Mouse (Mus musculus): ENCODE data around the gene B130006D01Rik. TPM values are rescaled to one million over a fixed set of nuclear protein-coding genes. Genes with fewer than 3 reads are reported as not detected.

B130006D01Rik gene
- total RNA-seq (2021): 1 to 10 TPM; 1.2 TPM
- long read RNA-seq, experiment 1: 0 reads
- long read RNA-seq, experiment 2: 0 reads

DNA sequence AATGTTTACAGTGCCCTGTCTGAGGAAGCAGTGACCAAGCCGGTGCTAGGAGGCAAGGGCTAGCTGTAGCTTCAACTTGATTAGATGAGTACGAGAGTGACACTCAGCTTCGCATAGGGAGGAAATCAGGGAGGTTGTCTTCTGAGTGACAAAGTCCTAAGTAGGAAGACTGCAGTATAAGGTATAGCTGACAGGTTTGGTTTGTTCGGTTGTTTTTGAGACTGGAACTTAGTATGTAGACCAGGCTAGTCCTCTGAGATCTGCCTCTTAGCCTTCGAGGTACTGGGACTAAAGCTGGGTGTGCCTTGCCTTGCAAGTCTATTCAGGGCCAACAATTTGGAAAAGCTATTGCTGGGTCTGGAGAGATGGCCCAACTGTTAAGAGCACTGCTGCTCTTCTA lies at the start of gene B130006D01Rik:
Gene B130006D01Rik (plus strand): TSS at position 301 of the 400 bp plus-strand sequence.
- no peak for DNase-seq (ENCODE audit: low spot score in 2 of 2)

DNA sequence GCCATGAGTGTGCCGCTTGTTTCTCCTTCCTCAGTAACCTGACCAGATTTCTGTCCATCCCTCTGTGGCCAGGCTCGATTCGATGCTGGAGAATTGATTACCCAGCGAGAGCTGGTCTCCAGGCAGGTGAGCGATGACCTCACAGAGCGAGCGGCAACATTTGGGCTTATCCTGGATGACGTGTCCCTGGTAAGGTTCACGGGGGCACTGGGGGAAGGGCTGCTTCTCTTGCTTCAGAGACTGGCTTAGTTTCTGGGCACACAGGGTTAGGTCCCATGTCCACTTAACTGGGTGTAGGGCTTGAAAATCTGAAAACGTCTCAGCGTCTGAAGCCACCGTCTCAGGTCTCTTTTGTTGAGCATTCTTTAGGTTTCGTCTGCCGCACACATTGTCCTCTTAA lies 47.9 kb upstream of the B130006D01Rik start:
- DNase-seq (ENCODE audit: low spot score in 2 of 2): no peak

DNA sequence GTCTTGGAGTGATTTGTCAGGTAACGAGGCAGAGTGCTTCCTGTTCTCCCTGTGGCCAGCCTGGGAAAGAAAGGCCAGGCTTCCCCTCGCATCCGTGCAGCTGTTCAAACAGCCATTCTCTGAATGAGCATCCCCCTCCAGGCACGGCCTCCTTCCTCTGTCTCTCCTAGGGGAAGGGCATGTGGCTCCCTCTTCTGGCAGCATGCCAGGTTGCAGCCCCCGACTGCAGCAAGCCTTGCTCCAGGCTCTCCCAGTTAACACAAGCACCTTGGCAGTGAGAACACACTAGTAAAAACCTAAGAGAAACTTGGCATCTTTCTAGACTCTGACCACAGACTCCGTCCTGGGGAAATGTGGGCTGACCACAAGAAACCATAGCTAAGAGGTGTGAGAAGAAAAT lies 47.1 kb upstream of the B130006D01Rik start:
- DNase-seq (ENCODE audit: low spot score in 2 of 2): peak; percentile 30 to 37

DNA sequence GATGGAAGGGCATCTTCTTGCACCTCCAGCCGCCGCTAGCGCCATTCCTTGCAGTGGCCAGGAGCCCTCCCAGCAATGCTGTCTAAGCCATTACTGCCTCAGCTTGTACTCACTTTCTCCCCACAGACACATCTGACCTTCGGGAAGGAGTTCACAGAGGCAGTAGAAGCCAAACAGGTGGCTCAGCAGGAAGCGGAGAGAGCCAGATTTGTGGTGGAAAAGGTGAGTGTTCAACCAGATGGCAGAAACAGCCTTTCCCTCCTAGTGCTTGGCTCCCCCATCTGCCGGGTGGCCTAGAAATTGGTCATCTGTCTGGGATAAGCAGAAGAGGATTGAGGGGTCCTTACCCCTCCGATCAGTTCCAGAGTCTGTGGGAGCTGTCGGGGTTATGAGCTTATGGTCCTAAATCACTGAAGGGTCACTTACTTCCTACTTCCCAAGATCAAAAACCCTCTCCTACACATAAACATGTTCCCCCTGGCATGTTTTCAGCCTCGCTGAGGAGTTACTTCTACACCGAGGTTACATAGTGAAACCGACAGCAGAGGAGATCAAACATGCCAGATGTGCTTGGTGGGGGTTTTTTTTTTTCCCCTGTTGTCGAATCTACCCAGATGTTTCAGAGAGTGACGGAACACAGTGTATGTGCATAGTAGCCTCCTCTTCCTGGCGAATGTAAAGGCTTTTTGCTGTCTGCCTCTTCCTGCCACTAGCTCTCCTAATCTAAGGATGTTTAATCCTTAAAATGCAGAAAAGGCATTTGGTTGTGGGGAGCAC lies 45.3 kb upstream of the B130006D01Rik start:
- DNase-seq (ENCODE audit: low spot score in 2 of 2): no peak

DNA sequence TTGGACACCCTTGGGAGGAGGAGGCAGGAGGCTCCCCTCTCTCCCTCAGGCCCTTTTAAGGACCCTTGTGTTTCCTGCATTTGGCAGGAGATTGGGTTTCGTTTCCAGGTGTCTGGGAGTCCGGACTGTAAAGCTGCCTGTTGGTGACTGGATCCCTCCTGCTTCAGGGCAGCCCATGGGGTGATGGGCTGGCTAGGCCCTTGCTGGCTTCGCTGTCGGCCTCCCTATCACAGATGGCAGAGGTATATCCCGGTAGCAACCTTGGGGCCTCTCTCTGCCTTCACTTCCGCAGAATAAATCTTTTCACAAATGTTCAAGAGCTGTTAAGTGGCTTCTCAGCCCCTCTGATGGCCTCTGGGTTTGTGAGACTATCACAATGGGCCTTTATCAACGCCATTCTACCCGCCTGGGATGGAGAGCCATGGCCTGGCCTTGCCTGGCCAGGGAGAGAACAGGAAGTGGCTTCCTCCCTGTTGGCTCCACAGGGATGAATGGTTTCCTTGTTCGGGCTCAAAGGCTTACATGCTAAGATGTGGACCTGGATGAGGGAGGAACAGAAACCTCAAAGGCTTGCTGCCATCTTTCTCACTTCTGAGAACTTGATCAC lies 41.3 kb upstream of the B130006D01Rik start:
- no peak for DNase-seq (ENCODE audit: low spot score in 2 of 2)

DNA sequence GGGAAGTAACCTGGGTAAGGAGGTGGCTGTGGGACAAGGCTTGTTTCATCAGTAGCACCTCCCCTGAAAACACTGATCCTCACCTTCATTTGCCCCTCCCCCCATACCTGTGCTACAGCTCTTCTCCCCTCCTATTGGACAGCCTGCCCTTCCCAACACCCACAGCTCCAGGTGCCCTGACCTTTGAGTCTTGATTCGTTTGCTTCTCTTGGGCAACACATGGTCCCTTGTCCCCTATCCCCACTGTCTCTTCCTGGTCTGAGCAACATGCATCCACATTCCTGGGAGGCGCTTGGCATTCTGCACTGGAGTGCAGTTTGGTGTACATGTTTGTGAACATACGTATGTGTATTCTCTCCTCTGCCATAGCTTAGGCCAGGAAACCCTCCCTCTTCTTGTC lies 40.4 kb upstream of the B130006D01Rik start:
- no peak for DNase-seq (ENCODE audit: low spot score in 2 of 2)

DNA sequence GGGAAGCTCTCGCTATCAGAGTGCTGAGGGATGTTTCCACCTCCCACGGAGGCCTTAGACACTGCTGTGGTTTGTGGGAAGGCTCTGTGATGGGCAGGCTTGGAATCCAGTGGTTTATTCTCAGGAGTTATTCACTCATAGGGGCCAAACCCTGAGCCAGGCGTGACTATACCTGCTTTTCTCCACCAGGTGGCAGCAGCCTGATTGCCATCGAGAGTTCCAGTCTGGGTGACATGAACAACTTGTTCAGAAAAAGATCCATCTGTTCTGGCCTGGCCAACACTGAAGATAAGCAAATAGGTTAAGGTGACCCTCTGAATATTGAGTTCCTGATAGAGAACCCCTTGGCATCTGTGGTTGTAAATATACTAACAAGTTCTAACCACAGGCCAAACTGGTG lies 37.4 kb upstream of the B130006D01Rik start:
- DNase-seq (ENCODE audit: low spot score in 2 of 2): peak; percentile 49 to 56

DNA sequence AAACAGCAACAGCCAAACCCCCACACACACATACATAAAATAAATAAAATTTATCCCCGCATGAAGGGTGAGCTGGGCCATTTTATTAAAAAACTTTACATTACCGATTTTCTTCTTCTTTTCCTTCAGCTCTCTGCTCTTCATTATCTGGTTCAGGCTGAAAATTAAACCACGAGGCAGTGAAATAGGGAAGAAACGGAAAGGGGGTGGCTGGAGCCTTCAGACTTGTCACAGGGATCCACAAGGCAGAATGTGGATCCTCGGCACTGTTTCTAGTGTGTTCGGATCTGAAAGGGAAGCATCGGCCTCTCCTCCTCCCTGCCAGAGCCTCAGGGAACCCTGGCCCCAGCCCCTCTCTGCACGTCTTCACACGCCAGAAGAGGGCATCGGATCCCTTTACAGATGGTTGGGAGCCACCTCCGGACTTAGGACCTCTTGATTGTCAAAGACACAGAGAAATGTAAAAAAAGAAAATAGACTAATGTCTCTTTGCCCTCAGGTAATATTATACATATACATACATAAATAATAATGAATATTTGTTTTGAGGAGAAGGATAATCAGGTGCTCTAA lies 36.2 kb upstream of the B130006D01Rik start:
- no peak for DNase-seq (ENCODE audit: low spot score in 2 of 2)

DNA sequence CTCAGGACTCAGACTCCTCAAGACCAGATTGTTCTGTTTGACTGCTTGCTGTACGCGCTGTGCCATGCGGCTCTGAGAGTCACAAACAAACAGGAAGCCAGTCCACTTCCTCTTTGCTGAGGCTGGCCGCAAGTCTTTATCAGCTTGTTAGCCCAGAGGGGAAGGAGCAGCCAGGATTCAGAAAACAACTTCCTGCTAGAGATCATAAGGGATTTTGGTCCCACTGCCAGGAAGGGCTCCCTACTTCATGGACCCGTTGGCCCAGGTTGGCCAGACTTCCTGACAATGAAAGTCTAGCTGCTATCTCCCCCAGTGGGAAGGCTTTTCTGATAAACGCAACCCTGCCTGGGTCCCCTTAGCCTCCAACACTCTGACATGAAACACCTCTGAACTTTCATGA lies 34.9 kb upstream of the B130006D01Rik start:
- no peak for DNase-seq (ENCODE audit: low spot score in 2 of 2)

DNA sequence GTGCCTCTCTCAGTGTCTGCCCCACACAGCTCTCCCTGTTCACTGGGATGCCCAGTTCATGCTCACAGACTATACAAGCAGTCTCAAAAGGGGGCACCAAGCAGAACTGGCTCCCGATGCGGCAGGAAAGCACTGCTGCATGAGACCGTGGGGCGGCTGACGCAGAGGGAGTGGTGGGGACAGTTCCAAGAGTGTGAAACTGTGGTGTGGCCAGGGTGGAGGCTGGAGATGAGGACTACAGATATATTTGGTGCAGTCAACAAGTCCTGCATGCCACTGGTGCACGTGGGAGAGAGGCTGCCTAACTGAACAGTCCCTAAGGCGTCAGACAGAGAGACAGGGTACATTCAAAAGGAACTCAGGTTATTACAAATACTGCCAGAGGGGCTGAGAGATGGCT lies 34.4 kb upstream of the B130006D01Rik start:
- DNase-seq (ENCODE audit: low spot score in 2 of 2): no peak

DNA sequence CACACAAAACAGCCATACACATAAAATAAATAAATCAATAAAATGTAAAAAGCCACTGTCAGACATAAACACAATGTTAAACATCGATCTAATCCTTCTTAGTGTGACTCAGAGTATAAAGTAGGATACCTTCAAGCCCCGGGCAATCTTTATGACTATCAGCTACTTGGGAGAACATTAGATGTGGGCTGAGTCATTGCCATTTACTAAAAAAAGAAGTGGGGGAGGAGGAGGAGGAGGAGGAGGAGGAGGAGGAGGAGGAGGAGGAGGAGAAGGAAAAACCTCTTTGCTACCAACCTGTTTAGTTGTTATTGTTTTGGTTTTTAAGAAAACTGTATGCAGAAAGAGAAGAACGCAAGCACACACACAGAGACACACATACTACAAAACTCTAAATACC lies 33.8 kb upstream of the B130006D01Rik start:
- DNase-seq (ENCODE audit: low spot score in 2 of 2): no peak

DNA sequence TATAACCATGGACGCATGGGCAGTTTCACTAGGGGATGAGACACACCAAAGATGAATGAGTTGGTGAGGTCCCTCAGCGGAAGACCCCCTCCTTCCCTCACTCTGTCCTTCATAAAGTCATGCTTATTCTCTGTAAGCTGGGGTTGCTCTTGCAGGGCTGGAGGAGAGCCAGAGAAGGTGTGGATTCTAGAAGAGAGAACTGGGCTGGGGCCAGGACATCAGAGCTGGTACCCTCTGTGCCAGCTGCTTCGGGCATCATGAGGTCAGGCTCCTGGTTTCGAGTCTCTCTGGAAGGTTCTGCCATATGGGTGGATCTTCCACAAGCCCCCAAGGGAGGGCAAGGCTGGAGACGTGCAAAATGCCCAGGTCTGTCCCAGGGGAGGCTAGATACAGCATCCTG lies 24.8 kb upstream of the B130006D01Rik start:
- DNase-seq (ENCODE audit: low spot score in 2 of 2): no peak

DNA sequence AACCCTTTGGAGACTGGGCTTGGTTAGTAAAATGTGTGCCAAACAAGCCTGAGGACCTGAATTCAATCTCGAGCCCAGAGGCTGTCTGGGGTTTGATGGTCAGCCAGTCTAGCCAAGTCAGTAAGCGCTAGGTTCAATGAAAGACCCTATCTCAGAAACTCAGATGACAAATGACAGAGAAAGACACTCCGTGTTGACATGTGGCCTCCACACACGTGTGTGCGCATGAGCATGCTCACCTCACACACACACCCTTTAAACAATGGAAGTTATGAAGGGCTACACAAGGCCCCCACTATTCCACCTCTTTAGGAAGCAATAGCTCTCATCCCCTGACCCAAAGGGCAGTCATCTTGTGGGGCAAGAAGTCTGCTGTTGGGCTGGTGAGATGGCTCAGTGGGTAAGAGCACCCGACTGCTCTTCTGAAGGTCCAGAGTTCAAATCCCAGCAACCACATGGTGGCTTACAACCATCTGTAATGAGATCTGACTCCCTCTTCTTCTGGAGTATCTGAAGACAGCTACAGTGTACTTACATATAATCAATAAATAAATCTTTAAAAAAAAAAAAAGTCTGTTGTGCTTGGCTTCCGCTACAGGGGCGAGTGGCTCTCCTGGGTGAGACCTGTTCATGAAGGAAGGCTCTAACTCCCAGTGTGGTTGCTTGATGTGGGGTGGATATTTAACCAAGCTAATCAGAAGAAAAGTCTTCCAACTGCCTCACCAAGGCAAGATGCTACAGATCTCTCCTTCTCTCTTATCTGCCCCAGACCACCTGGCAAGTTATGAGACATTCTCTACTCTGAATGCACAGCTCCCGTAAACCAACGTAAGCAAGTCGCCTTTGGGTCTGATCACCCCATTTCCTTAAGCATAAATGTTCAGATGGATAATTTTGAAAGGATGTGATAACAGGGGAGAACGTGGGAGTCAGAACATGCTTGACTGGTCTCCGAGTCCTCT lies 22.3 kb upstream of the B130006D01Rik start:
- no peak for DNase-seq (ENCODE audit: low spot score in 2 of 2)

DNA sequence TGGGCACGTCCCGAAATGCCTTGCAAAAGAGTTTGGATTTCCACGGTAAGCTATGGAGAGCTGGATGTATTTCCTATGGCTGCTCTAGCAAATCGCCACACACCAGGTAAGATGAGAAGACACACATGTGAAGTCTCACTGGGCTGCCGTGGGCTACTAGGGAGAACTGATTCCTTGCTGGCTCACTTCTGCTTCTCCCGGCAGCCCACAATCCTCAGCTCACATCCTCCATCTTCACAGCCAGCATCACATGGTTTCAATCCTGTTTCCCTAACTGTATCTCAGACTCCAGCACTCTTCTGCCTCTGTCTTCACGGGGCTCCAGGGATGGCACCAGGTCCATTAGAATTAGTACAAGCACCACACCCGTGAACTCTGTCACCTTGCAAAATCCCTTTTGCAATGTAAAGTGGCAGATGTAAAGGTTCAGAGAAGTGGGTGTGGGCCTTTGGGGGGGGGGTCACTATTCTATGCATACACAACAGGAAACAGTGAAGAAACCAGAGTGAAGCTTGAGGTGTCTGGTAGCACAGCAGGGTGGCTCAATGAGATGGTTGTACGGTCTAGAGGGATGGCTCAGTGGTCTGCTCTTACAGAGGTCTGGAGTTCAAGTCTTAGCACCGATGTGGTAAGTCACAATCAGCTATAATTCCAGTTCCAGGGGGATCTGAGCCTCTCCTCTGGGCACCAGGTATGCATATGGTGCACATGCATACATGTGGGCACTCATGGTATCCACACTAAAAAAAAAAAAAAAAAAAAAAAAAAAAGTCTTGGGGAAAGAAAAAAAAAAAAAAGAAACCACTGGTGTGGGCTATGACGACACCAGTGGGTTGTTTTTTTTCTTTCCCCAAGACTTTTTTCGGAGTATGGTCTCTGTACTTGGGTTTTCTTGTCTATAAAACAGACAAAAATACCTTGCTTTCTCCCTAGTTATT lies 19.1 kb upstream of the B130006D01Rik start:
- DNase-seq (ENCODE audit: low spot score in 2 of 2): no peak

DNA sequence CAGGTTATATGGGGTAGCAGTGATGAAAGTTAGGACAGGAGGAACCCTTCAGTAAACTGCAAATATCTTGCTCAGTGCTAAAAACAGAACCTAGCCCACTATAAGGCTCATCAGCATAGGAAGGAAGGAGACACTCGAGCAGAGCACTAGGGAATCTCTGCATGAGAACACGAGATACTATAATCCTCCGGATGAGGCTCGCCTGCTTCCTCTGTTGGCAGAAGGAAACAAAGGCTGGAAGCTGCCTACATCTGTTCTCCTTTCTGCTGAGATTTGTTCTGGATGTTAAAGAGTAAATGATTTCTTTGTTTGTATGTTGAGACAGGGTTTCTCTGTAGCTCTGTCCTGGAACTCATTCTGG lies 18.4 kb upstream of the B130006D01Rik start:
- DNase-seq (ENCODE audit: low spot score in 2 of 2): no peak

DNA sequence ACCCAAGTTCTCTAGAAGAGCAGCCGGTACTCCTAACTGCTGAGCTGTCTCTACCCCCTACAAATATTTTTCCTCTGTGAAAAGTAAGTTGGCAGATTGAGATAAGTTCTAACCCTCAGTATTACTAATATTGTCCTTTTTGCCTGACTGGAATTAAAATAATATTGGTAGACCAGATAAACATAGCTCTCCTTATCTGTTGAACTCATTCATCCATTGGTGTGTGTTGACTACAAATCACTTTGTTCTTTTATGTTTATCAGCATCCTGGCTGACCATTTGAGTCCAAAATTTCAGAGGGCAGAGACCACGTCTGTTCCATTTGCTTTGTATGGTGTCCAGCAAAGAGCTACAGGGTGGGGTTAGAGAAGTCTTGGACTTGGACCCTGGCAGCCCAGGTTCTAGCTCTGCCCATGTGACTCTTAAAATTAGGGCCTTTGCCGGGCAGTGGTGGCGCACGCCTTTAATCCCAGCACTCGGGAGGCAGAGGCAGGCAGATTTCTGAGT lies 13.8 kb upstream of the B130006D01Rik start:
- no peak for DNase-seq (ENCODE audit: low spot score in 2 of 2)

DNA sequence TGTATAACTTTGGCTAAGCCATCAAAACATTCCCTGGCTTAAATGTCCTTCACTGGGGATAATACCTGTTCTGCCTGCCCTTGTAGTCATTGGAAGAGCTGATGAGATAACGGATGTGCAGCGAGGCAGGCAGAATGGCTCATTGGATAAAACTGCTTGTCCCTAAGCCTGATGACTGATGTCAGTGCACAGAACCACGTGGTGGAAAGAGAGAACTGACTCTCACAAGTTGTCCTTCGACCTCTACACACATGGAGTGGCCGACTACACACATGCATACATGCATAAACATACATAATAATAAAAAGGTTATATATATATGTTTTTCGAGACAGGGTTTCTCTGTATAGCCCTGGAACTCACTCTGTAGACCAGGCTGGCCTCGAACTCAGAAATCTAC lies 12.9 kb upstream of the B130006D01Rik start:
- no peak for DNase-seq (ENCODE audit: low spot score in 2 of 2)

DNA sequence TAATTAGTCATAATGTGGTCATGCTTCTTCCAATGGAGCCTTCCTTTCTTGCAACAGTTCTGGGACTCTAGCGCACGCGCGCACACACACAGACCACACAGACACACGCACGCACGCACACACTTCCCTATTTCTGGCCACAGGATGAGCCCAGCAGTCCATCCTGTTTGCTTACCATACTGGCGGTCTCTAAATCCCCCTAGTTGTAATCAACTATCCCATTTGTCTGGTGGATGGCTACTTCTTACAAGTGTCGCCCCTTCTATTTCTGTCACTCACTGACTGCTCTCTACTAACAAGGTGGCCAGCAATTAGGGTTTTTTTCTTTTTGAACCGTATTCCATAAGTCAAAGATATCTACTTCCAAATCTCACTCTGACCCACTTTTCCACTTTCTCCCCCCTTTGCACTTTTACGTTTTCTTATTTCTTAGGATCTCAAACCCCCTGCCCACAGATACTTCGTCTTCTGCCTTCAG lies 11.3 kb upstream of the B130006D01Rik start:
- no peak for DNase-seq (ENCODE audit: low spot score in 2 of 2)

DNA sequence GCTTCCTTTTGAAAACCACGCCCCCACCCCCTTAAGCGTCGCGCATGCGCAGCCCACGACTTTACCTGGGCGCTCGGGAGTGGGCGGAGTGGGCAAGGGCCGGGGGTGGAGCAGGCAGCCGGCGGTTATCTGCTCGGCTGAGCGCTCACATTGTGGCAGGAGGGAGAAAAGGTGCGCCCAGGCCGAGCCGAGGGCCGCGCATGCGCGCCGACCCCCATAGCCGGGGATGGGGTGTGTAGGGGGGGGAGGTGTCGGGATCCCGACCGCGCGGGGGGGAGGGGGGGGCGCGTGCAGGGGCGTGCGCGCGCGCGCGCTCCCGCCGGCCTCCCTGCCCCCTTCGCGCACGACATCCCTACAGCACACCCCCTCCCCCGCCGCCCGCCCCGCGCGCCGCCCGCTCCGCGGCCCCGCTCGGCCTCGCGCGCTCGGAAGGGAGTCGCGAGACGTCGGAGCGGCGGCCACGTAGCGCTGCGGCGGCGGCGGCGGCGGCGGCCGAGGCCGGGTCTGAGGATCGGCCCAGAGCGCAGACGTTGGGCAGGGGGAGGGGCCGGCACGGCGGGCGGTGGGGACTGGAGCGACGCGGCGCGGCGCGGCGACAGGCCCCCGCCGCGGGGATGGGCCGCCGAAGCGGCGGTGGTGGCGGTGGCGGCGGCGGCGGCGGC lies 10.7 kb upstream of the B130006D01Rik start, which contains the start of gene Zfp652:
Gene Zfp652 (plus strand): TSS at position 111 of the 662 bp plus-strand sequence.
- DNase-seq (ENCODE audit: low spot score in 2 of 2): peak; percentile 61 to 70
